Mouse (Mus musculus) C2C12 (cell line): ENCODE measurements around the gene Rbpjl.

Source experiments
- CTCF ChIP-seq: IDR thresholded peaks from one replicate; pipeline ENCODE4 v1.5.1; 2011; ENCODE audit not compliant: control insufficient read depth, insufficient read depth, insufficient read length
- FOSL1 ChIP-seq: IDR thresholded peaks from one replicate; pipeline ENCODE4 v1.8.0; 2011; ENCODE audit warnings: mild to moderate bottlenecking, low read length; ENCODE audit not compliant: poor library complexity, insufficient read depth, severe bottlenecking
- MAX ChIP-seq: IDR thresholded peaks from one replicate; pipeline ENCODE4 v1.6.1; 2011; ENCODE audit warnings: mild to moderate bottlenecking, control low read depth
- MYOD1 ChIP-seq: IDR thresholded peaks from one replicate; pipeline ENCODE4 v1.6.1; 2011; ENCODE audit warnings: low read depth; ENCODE audit not compliant: control insufficient read depth, insufficient read length
- USF1 ChIP-seq: IDR thresholded peaks from one replicate; pipeline ENCODE4 v1.6.1; 2011; ENCODE audit warnings: low read depth, mild to moderate bottlenecking, control low read depth, moderate library complexity

DNA sequence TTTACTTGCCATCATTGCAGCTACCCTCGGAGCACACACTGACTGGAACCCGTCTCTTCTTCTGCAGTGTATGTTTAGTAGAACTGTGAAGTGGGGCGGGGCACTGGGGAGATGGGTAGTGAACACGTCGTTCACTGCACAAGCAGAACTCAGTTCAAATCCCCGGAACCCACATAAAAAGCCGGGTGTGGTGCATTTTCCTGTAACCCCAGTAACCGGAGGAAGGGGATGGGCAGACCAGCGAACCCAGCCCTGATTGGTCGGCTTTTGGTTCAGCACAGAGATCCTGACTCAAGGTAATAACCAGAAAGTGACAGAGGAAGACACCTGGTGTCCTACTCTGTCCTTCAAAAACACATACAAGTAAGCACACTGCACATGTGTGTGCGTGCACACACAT is 49.6 kb upstream of the Rbpjl start:
- TF ChIP-seq USF1: no peak
- TF ChIP-seq MYOD1: no peak
- TF ChIP-seq CTCF: no peak
- TF ChIP-seq MAX: no peak
- TF ChIP-seq FOSL1: no peak
